In genomic region chr4:70471398-70471797, GRCm38 (mm10) we compare ENCODE assay signal across 26 mouse cellular contexts.
"Had no signal": no experiment of that assay in that cellular context is flagged by ENCODE, and none has a peak within 500 bp of the region (broad histone marks: within the 10 kb centered on the region; RNA-seq: fewer than 3 reads in every experiment).

No protein-coding gene starts in this region.

- H3K4me1 ChIP-seq: heart, embryonic 13.5 days; heart, embryonic 15.5 days; hindbrain, embryonic 13.5 days; hindbrain, embryonic 15.5 days; kidney, embryonic 15.5 days; limb, embryonic 13.5 days; limb, embryonic 15.5 days; liver, embryonic 12.5 days had no signal

- H3K4me2 ChIP-seq: heart, embryonic 11.5 days; heart, embryonic 13.5 days; heart, embryonic 15.5 days; hindbrain, embryonic 13.5 days; hindbrain, embryonic 15.5 days; kidney, embryonic 15.5 days; limb, embryonic 13.5 days; limb, embryonic 15.5 days; liver, embryonic 12.5 days had no signal

- H3K27me3 ChIP-seq: heart, embryonic 13.5 days; heart, embryonic 15.5 days; hindbrain, embryonic 13.5 days; hindbrain, embryonic 15.5 days; kidney, embryonic 15.5 days; limb, embryonic 13.5 days; limb, embryonic 15.5 days; liver, embryonic 12.5 days had no signal

- H3K4me3 ChIP-seq: heart, adult 2 months; heart, embryonic 13.5 days; heart, embryonic 15.5 days; hindbrain, embryonic 13.5 days; hindbrain, embryonic 15.5 days; kidney, embryonic 15.5 days; limb, embryonic 13.5 days; limb, embryonic 15.5 days; liver, embryonic 12.5 days had no signal

- H3K27ac ChIP-seq: heart, adult 2 months; heart, embryonic 13.5 days; heart, embryonic 15.5 days; hindbrain, embryonic 13.5 days; hindbrain, embryonic 15.5 days; hindbrain, postnatal 0 days; kidney, embryonic 15.5 days; kidney, postnatal 0 days; limb, embryonic 13.5 days; limb, embryonic 15.5 days; liver, embryonic 12.5 days; liver, embryonic 14.5 days had no signal

- ATAC-seq: hindbrain, postnatal 0 days; intestine, embryonic 16.5 days; liver, embryonic 12.5 days had no signal

- H3K9me3 ChIP-seq: heart, embryonic 13.5 days; heart, embryonic 15.5 days; hindbrain, embryonic 13.5 days; hindbrain, embryonic 15.5 days; kidney, embryonic 15.5 days; limb, embryonic 13.5 days; limb, embryonic 15.5 days; liver, embryonic 12.5 days had no signal

- DNase-seq: gastrocnemius, postnatal 14 days; gastrocnemius, postnatal 36 days; heart, adult 11 months; heart, adult 2 months; heart, postnatal 14 days; heart, postnatal 36 days; kidney, adult 11 months; kidney, adult 2 months; kidney, adult 9 months; kidney, postnatal 14 days; kidney, postnatal 36 days; layer of hippocampus, postnatal 36 days; left cerebral cortex, postnatal 4 days had no signal

- H3K9ac ChIP-seq: heart, embryonic 13.5 days; heart, embryonic 15.5 days; hindbrain, embryonic 13.5 days; hindbrain, embryonic 15.5 days; kidney, embryonic 15.5 days; limb, embryonic 13.5 days; limb, embryonic 15.5 days; liver, embryonic 12.5 days; liver, embryonic 14.5 days had no signal

- H3K36me3 ChIP-seq: heart, embryonic 13.5 days; heart, embryonic 15.5 days; hindbrain, embryonic 15.5 days; kidney, embryonic 15.5 days; limb, embryonic 13.5 days; limb, embryonic 15.5 days; liver, embryonic 12.5 days had no signal
